11 mouse cellular contexts compared by ENCODE assay signal in genomic region chr12:28460951-28461431, GRCm38 (mm10).
DNase-seq lines count a peak whose midpoint lies in the region; ATAC-seq and TF ChIP-seq lines count a peak whose summit lies in the region.
"Had no signal": no experiment of that assay in that cellular context is flagged by ENCODE, and none has a peak within 500 bp of the region (broad histone marks: within the 10 kb centered on the region; RNA-seq: fewer than 3 reads in every experiment).

No protein-coding gene starts in this region.

- H3K27ac ChIP-seq in forebrain, embryonic 11.5 days (ENCODE audit: low read depth, low read length), result peak overlapping the region; percentile 79
- H3K27ac ChIP-seq in neural tube, embryonic 12.5 days, result no peak overlapping the region
- H3K27ac ChIP-seq in kidney, embryonic 15.5 days, result no peak overlapping the region
- H3K27ac ChIP-seq in liver, embryonic 11.5 days (ENCODE audit: low read depth, low read length), result no peak overlapping the region
- H3K27ac ChIP-seq: heart, embryonic 15.5 days; liver, embryonic 14.5 days had no signal

- H3K9ac ChIP-seq in forebrain, embryonic 11.5 days (ENCODE audit: low read length), result peak overlapping the region; percentile 17; the same call in 1 of the 2 replicates
- no peak overlapping the region for H3K9ac ChIP-seq in neural tube, embryonic 12.5 days
- H3K9ac ChIP-seq in kidney, embryonic 15.5 days, result no peak overlapping the region
- H3K9ac ChIP-seq in liver, embryonic 11.5 days (ENCODE audit: low read depth, low read length), result no peak overlapping the region
- H3K9ac ChIP-seq: heart, embryonic 15.5 days; liver, embryonic 14.5 days had no signal

- no peaks in the 10 kb centered on the region for H3K27me3 ChIP-seq in forebrain, embryonic 11.5 days (ENCODE audit: control insufficient read depth, insufficient read depth, low read length)
- H3K27me3 ChIP-seq in neural tube, embryonic 12.5 days (replicated peaks), result no peaks in the 10 kb centered on the region
- H3K27me3 ChIP-seq in kidney, embryonic 15.5 days, result no peaks in the 10 kb centered on the region
- H3K27me3 ChIP-seq in liver, embryonic 11.5 days (replicated peaks; ENCODE audit: control insufficient read depth, insufficient read depth, low read length), result no peaks in the 10 kb centered on the region
- H3K27me3 ChIP-seq: heart, embryonic 15.5 days had no signal

- ATAC-seq in forebrain, embryonic 11.5 days (replicated peaks; ENCODE audit: low FRiP score), result peak; percentile 89
- ATAC-seq in neural tube, embryonic 12.5 days (ENCODE audit: low FRiP score, low read depth), result peak; percentile 81
- no peak for ATAC-seq in kidney, embryonic 15.5 days (replicated peaks; ENCODE audit: low FRiP score)
- no peak for ATAC-seq in liver, embryonic 11.5 days (replicated peaks; ENCODE audit: low FRiP score)

- TF ChIP-seq POLR2A in lung, adult 2 months (IDR thresholded peaks at IDR 0.05; ENCODE audit: borderline replicate concordance, extremely low read depth, low read depth, low read length), result no peak

- no peaks in the 10 kb centered on the region for H3K36me3 ChIP-seq in forebrain, embryonic 11.5 days (ENCODE audit: control insufficient read depth, insufficient read depth, low read length)
- no peaks in the 10 kb centered on the region for H3K36me3 ChIP-seq in neural tube, embryonic 12.5 days
- H3K36me3 ChIP-seq in kidney, embryonic 15.5 days, result no peaks in the 10 kb centered on the region
- H3K36me3 ChIP-seq in liver, embryonic 11.5 days (ENCODE audit: control insufficient read depth, insufficient read depth, low read length), result no peaks in the 10 kb centered on the region
- H3K36me3 ChIP-seq: G1E; heart, embryonic 15.5 days had no signal

- DNase-seq in embryo, embryonic 10 days (ENCODE audit: low spot score), result peak; percentile 53
- DNase-seq in forebrain, embryonic 11.5 days (ENCODE audit: low spot score), result peak; percentile 68
- peak; percentile 6 to 12 for DNase-seq in layer of hippocampus, postnatal 10 days (ENCODE audit: low spot score in 2 of 2)
- no peak for DNase-seq in lung, adult 2 months
- DNase-seq in liver, embryonic 11.5 days (ENCODE audit: low spot score), result no peak
- DNase-seq in spleen, postnatal 36 days (ENCODE audit: low spot score in 2 of 2), result no peak

- H3K4me3 ChIP-seq in forebrain, embryonic 11.5 days (ENCODE audit: low read depth, low read length), result no peak overlapping the region
- no peak overlapping the region for H3K4me3 ChIP-seq in neural tube, embryonic 12.5 days
- H3K4me3 ChIP-seq in kidney, embryonic 15.5 days (replicated peaks), result no peak overlapping the region
- H3K4me3 ChIP-seq in lung, adult 2 months (replicated peaks; ENCODE audit: extremely low read depth, low read depth, low read length), result no peak overlapping the region
- no peak overlapping the region for H3K4me3 ChIP-seq in liver, embryonic 11.5 days (ENCODE audit: low read depth, low read length)
- H3K4me3 ChIP-seq: heart, embryonic 15.5 days had no signal

- no peak overlapping the region; the same call in 1 of the 2 replicates for H3K4me2 ChIP-seq in forebrain, embryonic 11.5 days (ENCODE audit: low read depth, low read length, severe bottlenecking)
- no peak overlapping the region for H3K4me2 ChIP-seq in neural tube, embryonic 12.5 days (replicated peaks)
- no peak overlapping the region for H3K4me2 ChIP-seq in kidney, embryonic 15.5 days
- H3K4me2 ChIP-seq in liver, embryonic 11.5 days, result no peak overlapping the region
- H3K4me2 ChIP-seq: heart, embryonic 15.5 days had no signal

- WGBS in forebrain, embryonic 11.5 days, result 17% methylated on average over 2 of the region's 2 CpGs
- WGBS in neural tube, embryonic 12.5 days, result 12% methylated on average over 2 of the region's 2 CpGs
- WGBS in kidney, embryonic 15.5 days, result 70% methylated on average over 2 of the region's 2 CpGs
- 77% methylated on average over 2 of the region's 2 CpGs for WGBS in lung, adult 2 months
- WGBS in liver, embryonic 11.5 days, result 58% methylated on average over 2 of the region's 2 CpGs

- H3K9me3 ChIP-seq in forebrain, embryonic 11.5 days (ENCODE audit: control insufficient read depth, low read length), result no peaks in the 10 kb centered on the region; the same call in 1 of the 2 replicates
- H3K9me3 ChIP-seq in neural tube, embryonic 12.5 days, result no peaks in the 10 kb centered on the region
- no peaks in the 10 kb centered on the region for H3K9me3 ChIP-seq in kidney, embryonic 15.5 days (replicated peaks)
- no peaks in the 10 kb centered on the region for H3K9me3 ChIP-seq in liver, embryonic 11.5 days (ENCODE audit: control insufficient read depth, low read length)
- H3K9me3 ChIP-seq: heart, embryonic 15.5 days had no signal

- H3K4me1 ChIP-seq in forebrain, embryonic 11.5 days (replicated peaks; ENCODE audit: control insufficient read depth, insufficient read depth, low read length), result peaks cover 13% of the 10 kb centered on the region; the same call in 1 of the 2 replicates
- no peaks in the 10 kb centered on the region for H3K4me1 ChIP-seq in neural tube, embryonic 12.5 days
- H3K4me1 ChIP-seq in kidney, embryonic 15.5 days, result no peaks in the 10 kb centered on the region
- no peaks in the 10 kb centered on the region for H3K4me1 ChIP-seq in lung, adult 2 months (ENCODE audit: control insufficient read depth, insufficient read depth, low read length)
- H3K4me1 ChIP-seq in liver, embryonic 11.5 days (replicated peaks; ENCODE audit: control insufficient read depth, insufficient read depth, low read length), result no peaks in the 10 kb centered on the region
- H3K4me1 ChIP-seq: heart, embryonic 15.5 days had no signal

- no peak for TF ChIP-seq CTCF in lung, adult 2 months (IDR thresholded peaks at IDR 0.05; ENCODE audit: insufficient read depth, low read length)

Comparison
In these comparisons a context has a peak if more than half of its experiments do, and no peak if none do; other contexts are left out.
1. DNase-seq: peak in embryo, embryonic 10 days (single experiment), forebrain, embryonic 11.5 days (single experiment) and layer of hippocampus, postnatal 10 days (2 of 2); none in lung, adult 2 months (single experiment), liver, embryonic 11.5 days (single experiment) and spleen, postnatal 36 days (0 of 2).
2. ATAC-seq: peak in forebrain, embryonic 11.5 days (single experiment) and neural tube, embryonic 12.5 days (single experiment); none in kidney, embryonic 15.5 days (single experiment) and liver, embryonic 11.5 days (single experiment).